Mouse (Mus musculus) macrophage (primary cell): ENCODE results near the gene Tm4sf1. TPM values are rescaled to one million over a fixed set of nuclear protein-coding genes. Genes with fewer than 3 reads are reported as not detected.

Experiments used
- H3K27ac ChIP-seq: fragments of 350-480 bp; formaldehyde crosslinking; 2 replicates; pipeline ENCODE4 v1.9.0; 2021
- H3K36me3 ChIP-seq: fragments of 350-480 bp; formaldehyde crosslinking; 2 replicates; pipeline ENCODE4 v1.9.0; 2021; ENCODE audit errors: inconsistent target
- H3K4me3 ChIP-seq: fragments of 350-480 bp; formaldehyde crosslinking; 2 replicates; pipeline ENCODE4 v1.9.0; 2021; ENCODE audit errors: inconsistent target
- H3K79me2 ChIP-seq: fragments of 350-480 bp; formaldehyde crosslinking; 2 replicates; pipeline ENCODE4 v1.9.0; 2021; ENCODE audit errors: inconsistent target
- WGBS: methylation state at CpG from one replicate; pipeline ENCODE4 v1.1.7; 2026; ENCODE audit warnings: inconsistent platforms; ENCODE audit not compliant: missing documents; 5-methylcytosine and 5-hydroxymethylcytosine counted together
- polyA plus RNA-seq: library from polyadenylated mRNA; stranded (reverse); fragments of 250-400 nt; gene quantifications from 3 replicates; pipeline ENCODE4 v1.2.4, GENCODE M21; 2018; ENCODE audit warnings: inconsistent platforms

Tm4sf1 gene
- polyA plus RNA-seq, 1 experiment from 2014 or later: not detected

DNA sequence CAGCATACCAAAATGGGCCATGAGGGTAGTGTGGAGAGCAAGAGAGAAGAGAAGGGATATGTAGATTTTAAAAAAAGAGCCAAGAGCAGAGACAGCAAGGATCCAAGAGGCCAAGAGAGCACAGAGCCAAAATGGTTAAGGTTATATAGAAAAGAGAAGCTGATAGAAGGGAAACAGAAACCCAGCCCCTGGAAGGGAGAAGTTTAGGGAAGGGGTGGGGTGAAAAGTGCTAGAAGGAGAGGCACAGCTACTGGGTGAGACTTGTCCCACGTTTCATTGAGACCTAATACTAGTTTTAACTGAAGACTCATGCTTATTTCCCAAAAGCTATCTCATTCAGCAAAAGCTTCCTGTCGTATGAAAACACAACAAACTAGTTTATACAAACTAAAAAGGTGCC lies 56.5 kb downstream of the Tm4sf1 start:
- Histone ChIP-seq H3K27ac (no peak overlapping the region), H3K79me2 (no peaks in the 10 kb centered on the region), H3K36me3 (no peaks in the 10 kb centered on the region), H3K4me3 (no peak overlapping the region)
- 47% methylated on average over 2 of the region's 2 CpGs for WGBS

Other genes with a start within 250 kb of the Tm4sf1 start
- not detected in 3 replicates for gene Tm4sf4, start 123.3 kb upstream of the Tm4sf1 start, polyA plus RNA-seq